Mouse (Mus musculus) small intestine, adult 2 months (tissue): ENCODE results near the gene Znrf3.

Source experiments
- CTCF ChIP-seq: fragments of 200-500 bp; IDR thresholded peaks from 2 replicates; pipeline ENCODE4 v1.5.1; 2012; ENCODE audit warnings: low read depth, mild to moderate bottlenecking, control low read depth, inconsistent platforms, low read length, moderate library complexity, mixed read lengths; ENCODE audit not compliant: insufficient replicate concordance, insufficient read length; ENCODE audit errors: extremely low read depth
- POLR2A ChIP-seq: fragments of 200-500 bp; IDR thresholded peaks from 2 replicates; pipeline ENCODE4 v1.6.1; 2012; ENCODE audit warnings: low read depth, mild to moderate bottlenecking, control low read depth, inconsistent platforms, low read length, moderate library complexity

- TF ChIP-seq POLR2A, result no peak
- TF ChIP-seq CTCF, result no peak
Measured at GRCm38 (mm10) chr11:5254016-5254415, 190.6 kb downstream of the Znrf3 start.
